Mouse (Mus musculus): ENCODE data around the gene Gm10142. TPM values are rescaled to one million over a fixed set of nuclear protein-coding genes. Genes with fewer than 3 reads are reported as not detected.
"Not testable (repeated sequence)": the region's sequence is repeated elsewhere in the genome, so short reads cannot be mapped to it uniquely, and the experiment has no call there.

Gm10142 gene
- polyA plus RNA-seq (2015; fragmentation: Nextera tagmentation; extraction: Ambion mirVana) = not detected in 2 replicates

DNA sequence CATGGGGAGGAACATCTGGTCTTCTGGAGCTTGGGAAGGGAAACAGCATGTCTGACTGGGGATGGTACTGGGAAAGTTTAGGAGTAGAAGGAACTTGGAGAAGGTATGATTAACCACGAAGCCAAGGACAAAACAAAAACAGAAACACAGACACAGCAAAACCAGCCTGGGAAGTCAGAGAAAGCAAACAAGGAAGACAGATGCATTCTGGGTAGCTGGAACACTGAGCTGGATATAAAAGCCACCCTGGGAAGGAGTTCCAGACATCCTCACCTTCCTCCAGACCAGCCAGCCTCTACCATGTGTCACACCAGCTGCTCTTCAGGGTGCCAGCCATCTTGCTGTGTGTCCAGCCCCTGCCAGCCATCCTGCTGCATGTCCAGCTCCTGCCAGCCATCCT, at the start of gene Gm10142:
Gene Gm10142 (plus strand): TSS at position 301 of the 400 bp plus-strand sequence.
- WGBS = 84% methylated on average over 1 of the region's 1 CpGs
- Histone ChIP-seq H3K4me1 (no peaks in the 10 kb centered on the region), H3K9me3 (no peaks in the 10 kb centered on the region), H3K36me3 (no peaks in the 10 kb centered on the region), H3K4me3 (no peak within 1 kb of the TSS), H3K4me2 (replicated peaks) (no peak within 1 kb of the TSS), H3K27ac (replicated peaks) (no peak within 1 kb of the TSS), H3K9ac (replicated peaks) (no peak within 1 kb of the TSS), H3K27me3 (no peaks in the 10 kb centered on the region)
- ATAC-seq (replicated peaks) = no peak

GRCm38 (mm10) chr10:77666342-77666741, 49.3 kb upstream of the Gm10142 start:
- no peaks in the 10 kb centered on the region for H3K36me3 ChIP-seq
- WGBS = 69% methylated on average over 8 of the region's 8 CpGs

DNA sequence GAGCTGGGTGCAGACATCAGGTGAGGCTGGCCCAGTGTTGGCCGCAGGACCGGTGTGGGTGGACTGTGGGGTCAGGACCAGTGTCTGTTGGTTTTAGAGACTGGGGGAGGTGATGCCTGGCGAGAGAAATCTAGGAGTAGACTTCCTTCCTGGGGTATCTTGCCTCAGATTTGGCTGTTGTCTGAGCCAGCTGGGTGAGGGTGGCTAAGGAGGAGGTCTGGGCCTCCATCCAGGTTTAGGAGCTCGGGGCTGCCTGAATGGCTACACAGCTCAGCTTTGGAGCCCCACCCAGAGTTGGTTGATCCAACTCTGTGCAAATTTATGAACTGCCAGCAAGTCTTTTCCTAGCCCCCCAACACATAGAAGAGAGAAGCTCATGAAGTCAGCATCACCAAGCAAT, 48.2 kb upstream of the Gm10142 start:
- no peak for ATAC-seq (replicated peaks)
- Histone ChIP-seq H3K27me3 (no peaks in the 10 kb centered on the region), H3K36me3 (no peaks in the 10 kb centered on the region), H3K4me1 (no peaks in the 10 kb centered on the region), H3K9ac (replicated peaks) (no peak overlapping the region), H3K9me3 (no peaks in the 10 kb centered on the region), H3K4me3 (no peak overlapping the region), H3K27ac (replicated peaks) (no peak overlapping the region), H3K4me2 (replicated peaks) (no peak overlapping the region)
- WGBS = 69% methylated on average over 4 of the region's 4 CpGs

More at GRCm38 (mm10) chr10:77666342-77666741, 49.3 kb upstream of the Gm10142 start:
- Histone ChIP-seq H3K4me3 (no peak overlapping the region), H3K27ac (replicated peaks) (no peak overlapping the region), H3K4me1 (no peaks in the 10 kb centered on the region), H3K9ac (replicated peaks) (no peak overlapping the region), H3K9me3 (no peaks in the 10 kb centered on the region), H3K4me2 (replicated peaks) (no peak overlapping the region), H3K27me3 (no peaks in the 10 kb centered on the region)
- no peak for ATAC-seq (replicated peaks)

DNA sequence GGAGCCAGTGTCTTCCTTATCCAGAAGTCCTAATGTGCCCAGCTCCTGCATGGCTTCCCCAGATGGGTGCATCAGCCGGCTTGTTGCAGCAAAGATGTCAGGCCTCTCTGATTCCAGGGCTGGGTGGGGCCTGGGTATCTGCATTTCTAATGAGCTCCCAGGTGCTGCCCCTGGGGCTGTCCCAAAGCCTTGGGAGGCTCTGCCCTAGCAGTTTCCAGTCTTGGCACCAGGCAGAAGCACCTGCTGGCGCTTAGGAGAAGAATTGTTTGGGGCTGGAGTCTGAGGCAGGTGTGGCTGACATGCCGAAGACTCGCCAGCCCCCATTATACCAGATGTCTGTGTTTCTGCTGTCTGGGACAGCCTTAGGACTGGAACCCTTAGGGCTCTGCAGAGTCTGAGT, 44.9 kb upstream of the Gm10142 start:
- WGBS = 81% methylated on average over 4 of the region's 4 CpGs
- H3K9ac ChIP-seq (replicated peaks) = no peak overlapping the region

DNA sequence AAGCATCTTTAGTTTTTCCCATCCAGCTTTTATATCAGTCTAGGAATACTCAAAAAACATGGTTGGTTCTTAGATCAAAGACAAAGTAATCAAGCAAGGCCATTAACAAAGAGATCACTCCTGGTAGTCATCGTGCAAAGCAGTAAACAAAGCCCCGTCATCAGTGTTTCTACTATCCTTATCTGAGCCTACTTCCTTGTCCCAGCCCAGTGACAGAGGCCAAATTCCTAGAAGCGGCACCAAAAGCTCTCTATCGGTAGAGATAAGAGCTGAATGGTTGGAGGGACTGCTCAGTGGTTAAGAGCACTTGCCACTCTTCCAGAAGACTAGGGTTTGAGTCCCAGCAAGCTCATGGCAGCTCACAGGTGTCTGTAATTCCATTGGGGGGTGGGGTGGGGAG, 44.1 kb upstream of the Gm10142 start:
- Histone ChIP-seq H3K27ac (replicated peaks) (no peak overlapping the region), H3K9ac (replicated peaks) (no peak overlapping the region), H3K36me3 (no peaks in the 10 kb centered on the region), H3K4me2 (replicated peaks) (no peak overlapping the region), H3K9me3 (no peaks in the 10 kb centered on the region), H3K27me3 (no peaks in the 10 kb centered on the region), H3K4me1 (no peaks in the 10 kb centered on the region), H3K4me3 (no peak overlapping the region)
- 88% methylated on average over 4 of the region's 4 CpGs for WGBS
- no peak for ATAC-seq (replicated peaks)

More for the DNA sequence above, 44.9 kb upstream of the Gm10142 start:
- no peak overlapping the region for H3K27ac ChIP-seq (replicated peaks)
- H3K9me3 ChIP-seq = no peaks in the 10 kb centered on the region
- H3K4me2 ChIP-seq (replicated peaks) = no peak overlapping the region
- no peak for ATAC-seq (replicated peaks)
- H3K36me3 ChIP-seq = no peaks in the 10 kb centered on the region
- H3K4me1 ChIP-seq = no peaks in the 10 kb centered on the region
- H3K4me3 ChIP-seq = no peak overlapping the region
- H3K27me3 ChIP-seq = no peaks in the 10 kb centered on the region

DNA sequence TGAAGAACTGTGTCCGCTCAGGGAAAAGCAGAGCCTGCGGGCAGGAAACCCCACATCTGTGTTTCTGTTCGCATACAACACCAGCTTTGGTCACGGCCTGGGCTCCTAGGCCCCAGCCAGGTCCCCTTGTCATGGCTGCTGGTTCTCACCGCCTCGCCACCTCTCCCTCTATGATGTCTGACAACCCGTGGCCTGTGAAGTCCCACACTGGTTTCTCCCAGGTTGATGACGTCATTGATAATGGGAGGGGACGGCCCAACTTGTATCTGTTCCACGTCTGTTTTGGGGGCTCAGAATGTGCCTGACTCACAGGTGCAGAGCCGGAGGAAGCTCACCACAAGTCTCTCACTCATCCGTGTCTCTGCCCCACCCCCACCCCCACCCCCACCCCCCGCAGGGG, 41.8 kb upstream of the Gm10142 start:
- Histone ChIP-seq H3K27me3 (peaks cover 16% of the 10 kb centered on the region), H3K9ac (replicated peaks) (no peak overlapping the region), H3K4me1 (peaks cover 13% of the 10 kb centered on the region), H3K4me3 (no peak overlapping the region), H3K36me3 (no peaks in the 10 kb centered on the region), H3K9me3 (no peaks in the 10 kb centered on the region), H3K27ac (replicated peaks) (no peak overlapping the region), H3K4me2 (replicated peaks) (no peak overlapping the region)
- no peak for ATAC-seq (replicated peaks)
- WGBS = 57% methylated on average over 13 of the region's 13 CpGs

DNA sequence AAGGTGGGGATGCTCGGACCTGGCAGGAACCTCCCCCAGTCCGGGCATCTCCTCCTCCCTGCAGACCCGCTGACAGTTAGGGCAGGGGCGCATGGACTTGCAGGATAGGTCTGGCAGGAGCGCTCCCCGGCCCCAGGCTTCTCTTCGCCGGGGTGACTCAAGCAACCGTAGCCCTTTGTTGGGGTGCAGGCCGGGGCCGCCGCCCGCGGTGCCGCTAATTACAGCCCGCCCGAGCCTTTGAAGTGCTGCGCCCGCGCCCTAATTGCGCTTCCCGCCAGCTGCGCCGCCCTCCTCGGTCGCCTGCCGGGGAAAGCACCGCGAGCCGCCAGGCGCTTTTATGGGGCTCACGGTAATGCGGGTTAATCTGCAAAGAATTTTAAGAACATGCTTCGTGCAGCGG, 38.0 kb upstream of the Gm10142 start:
- H3K27ac ChIP-seq (replicated peaks) = no peak overlapping the region
- H3K27me3 ChIP-seq = peaks cover 16% of the 10 kb centered on the region
- no peaks in the 10 kb centered on the region for H3K9me3 ChIP-seq
- H3K36me3 ChIP-seq = no peaks in the 10 kb centered on the region
- H3K4me2 ChIP-seq (replicated peaks) = peak overlapping the region; percentile 56
- ATAC-seq (replicated peaks) = no peak
- WGBS = under 1% methylated on average over 35 of the region's 35 CpGs
- H3K4me3 ChIP-seq = peak overlapping the region; percentile 32
- peak overlapping the region; percentile 7; the same call in 1 of the 2 replicates for H3K9ac ChIP-seq (replicated peaks)
- peaks cover 13% of the 10 kb centered on the region for H3K4me1 ChIP-seq

GRCm38 (mm10) chr10:77682994-77683393, 32.6 kb upstream of the Gm10142 start:
- WGBS = 78% methylated on average over 7 of the region's 7 CpGs
- Histone ChIP-seq H3K4me2 (replicated peaks) (no peak overlapping the region), H3K9ac (replicated peaks) (no peak overlapping the region), H3K36me3 (no peaks in the 10 kb centered on the region), H3K9me3 (no peaks in the 10 kb centered on the region), H3K4me3 (no peak overlapping the region), H3K27me3 (peaks cover 30% of the 10 kb centered on the region), H3K4me1 (peaks cover 3% of the 10 kb centered on the region), H3K27ac (replicated peaks) (no peak overlapping the region)
- no peak for ATAC-seq (replicated peaks)

DNA sequence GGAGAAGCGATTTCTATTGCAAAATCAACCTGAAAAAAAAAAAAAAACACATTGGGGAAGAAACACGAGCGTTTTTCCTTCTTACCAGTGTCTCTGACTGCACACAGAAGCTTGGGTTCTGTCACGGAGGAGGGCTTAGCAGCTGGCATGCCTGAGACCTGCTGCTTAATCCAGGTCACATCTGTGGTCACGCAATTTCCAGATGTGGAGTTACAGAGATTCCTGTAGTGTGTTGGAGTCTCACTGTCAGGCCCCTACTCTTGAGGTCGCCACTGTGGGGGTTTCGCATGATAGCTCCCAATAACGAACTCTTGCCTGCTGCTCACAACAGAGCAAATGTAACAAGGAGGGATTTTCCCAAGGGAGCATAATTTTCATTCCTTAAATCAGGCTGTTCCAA, 31.4 kb upstream of the Gm10142 start:
- Histone ChIP-seq H3K9me3 (no peaks in the 10 kb centered on the region), H3K27ac (replicated peaks) (no peak overlapping the region), H3K4me2 (replicated peaks) (no peak overlapping the region), H3K9ac (replicated peaks) (no peak overlapping the region), H3K27me3 (peaks cover 24% of the 10 kb centered on the region; the same call in 1 of the 2 replicates), H3K4me1 (no peaks in the 10 kb centered on the region), H3K4me3 (no peak overlapping the region), H3K36me3 (no peaks in the 10 kb centered on the region)
- WGBS = 42% methylated on average over 8 of the region's 8 CpGs
- ATAC-seq (replicated peaks) = no peak

DNA sequence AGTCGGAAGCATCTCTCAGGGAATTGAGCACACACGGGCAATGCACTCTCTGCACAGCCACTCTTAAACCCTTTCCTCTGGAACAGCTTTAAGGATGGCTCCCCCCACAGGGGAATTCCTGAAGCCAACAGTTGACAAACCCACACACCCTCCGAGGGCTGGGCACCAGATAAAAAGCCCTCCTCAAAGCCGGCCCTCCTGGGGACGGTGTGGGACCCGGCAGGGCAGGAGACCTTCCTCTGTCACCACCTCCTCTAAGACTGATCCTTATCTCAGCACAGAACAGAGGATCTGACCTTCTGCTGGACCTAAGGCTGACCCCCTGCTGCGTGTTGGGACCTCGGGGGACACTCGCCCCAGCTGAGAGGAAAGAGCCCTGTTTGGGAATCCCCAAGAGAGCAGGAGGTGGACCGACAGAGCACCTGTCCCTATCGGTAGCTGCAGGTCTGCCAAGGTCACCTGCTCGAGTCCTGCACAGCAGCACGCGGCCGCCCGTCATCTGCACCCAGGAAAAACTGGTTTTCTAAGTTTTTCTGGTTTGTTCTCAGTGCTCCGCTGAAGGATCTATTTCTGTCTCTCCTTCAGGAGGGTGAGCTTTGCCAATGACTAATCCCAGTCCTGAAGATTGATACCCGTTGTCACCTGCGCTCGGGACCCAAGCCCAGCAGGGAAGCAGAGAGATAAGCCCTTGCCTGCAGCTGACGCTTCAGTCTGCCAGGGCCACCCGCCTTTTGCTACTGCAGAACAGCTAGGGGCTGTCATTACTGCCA, 29.5 kb upstream of the Gm10142 start, which contains the start of gene Tspear:
Gene Tspear (plus strand): TSS at position 675 of the 770 bp plus-strand sequence.
- Histone ChIP-seq H3K9me3 (no peaks in the 10 kb centered on the region), H3K4me2 (replicated peaks) (no peak within 1 kb of the TSS)
- no peak for ATAC-seq (replicated peaks)

DNA sequence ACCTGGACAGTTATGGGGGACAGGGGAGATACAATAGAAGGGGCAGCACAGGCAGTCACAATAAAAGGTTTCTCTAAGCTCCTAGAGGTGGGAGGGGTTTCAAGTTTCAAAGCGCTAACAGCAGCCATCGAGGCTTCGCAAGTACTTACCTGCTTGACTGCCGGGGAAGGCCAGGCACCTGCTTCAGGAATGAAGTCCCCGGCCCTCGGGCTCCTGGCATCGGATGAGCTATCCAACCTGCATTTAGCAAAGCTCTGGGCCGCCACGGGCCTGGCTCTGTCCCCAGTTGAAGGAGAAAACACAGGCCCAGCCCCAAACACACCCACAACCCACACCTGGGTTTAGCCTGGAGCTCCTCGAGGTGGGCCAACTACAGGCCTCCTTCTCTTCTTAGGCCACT, 28.6 kb upstream of the Gm10142 start:
- peaks cover 24% of the 10 kb centered on the region; the same call in 1 of the 2 replicates for H3K27me3 ChIP-seq
- 27% methylated on average over 10 of the region's 10 CpGs for WGBS
- no peaks in the 10 kb centered on the region for H3K36me3 ChIP-seq
- no peak for ATAC-seq (replicated peaks)
- H3K4me1 ChIP-seq = no peaks in the 10 kb centered on the region
- H3K27ac ChIP-seq (replicated peaks) = no peak overlapping the region
- no peak overlapping the region for H3K4me2 ChIP-seq (replicated peaks)
- no peak overlapping the region for H3K4me3 ChIP-seq
- H3K9me3 ChIP-seq = no peaks in the 10 kb centered on the region
- no peak overlapping the region for H3K9ac ChIP-seq (replicated peaks)

More for the DNA sequence above, 29.5 kb upstream of the Gm10142 start, which contains the start of gene Tspear:
- Histone ChIP-seq H3K4me3 (no peak within 1 kb of the TSS), H3K36me3 (no peaks in the 10 kb centered on the region), H3K27ac (replicated peaks) (no peak within 1 kb of the TSS), H3K9ac (replicated peaks) (no peak within 1 kb of the TSS), H3K27me3 (peaks cover 24% of the 10 kb centered on the region; the same call in 1 of the 2 replicates), H3K4me1 (no peaks in the 10 kb centered on the region)
- 11% methylated on average over 22 of the region's 22 CpGs for WGBS

DNA sequence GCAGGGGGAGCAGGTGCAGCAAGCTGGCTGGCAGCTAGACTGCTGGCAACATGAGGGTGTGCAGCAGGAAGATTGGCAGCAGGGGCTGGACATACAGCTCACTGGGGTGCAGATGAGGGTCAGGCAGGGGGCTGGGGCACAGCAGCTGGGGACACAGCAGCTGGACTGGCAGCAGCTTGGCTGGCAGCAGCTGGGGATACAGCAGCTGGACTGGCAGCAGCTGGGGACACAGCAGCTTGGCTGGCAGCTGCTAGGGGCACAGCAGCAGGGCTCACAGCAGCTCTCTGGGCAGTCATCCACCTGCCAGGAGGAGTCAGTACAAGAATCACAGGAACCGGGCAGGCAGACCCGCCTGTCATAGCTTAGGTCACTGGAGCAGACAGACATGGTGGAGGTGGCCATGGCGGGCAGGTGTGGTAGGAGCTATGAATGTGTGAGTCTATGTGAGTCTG, 25.2 kb upstream of the Gm10142 start, which contains the start of gene Gm19402:
Gene Gm19402 (minus strand): TSS at position 402 of the 452 bp plus-strand sequence.
- not testable (repeated sequence) for H3K9me3 ChIP-seq; H3K27ac ChIP-seq (replicated peaks); H3K9ac ChIP-seq (replicated peaks); H3K4me3 ChIP-seq; H3K4me1 ChIP-seq; H3K4me2 ChIP-seq (replicated peaks); ATAC-seq (replicated peaks); H3K36me3 ChIP-seq
- H3K27me3 ChIP-seq = peaks cover 23% of the 10 kb centered on the region; the same call in 1 of the 2 replicates
- 63% methylated on average over 3 of the region's 3 CpGs for WGBS

Measured in forebrain, embryonic 15.5 days (tissue).